Comparison of ENCODE assay signal across 19 mouse cellular contexts in genomic region chr15:102192271-102192812, GRCm38 (mm10). TPM values are rescaled to one million over a fixed set of nuclear protein-coding genes. Genes with fewer than 3 reads are reported as not detected.
DNase-seq lines count a peak whose midpoint lies in the region; ATAC-seq and TF ChIP-seq lines count a peak whose summit lies in the region.
"Had no signal": no experiment of that assay in that cellular context is flagged by ENCODE, and none has a peak within 500 bp of the region (broad histone marks: within the 10 kb centered on the region; RNA-seq: fewer than 3 reads in every experiment).

No protein-coding gene starts in this region.

- TF ChIP-seq CTCF in bone marrow macrophage, adult 2 months (IDR thresholded peaks at IDR 0.05; ENCODE audit: low read depth, low read length): no peak
- no peak for TF ChIP-seq CTCF in lung, postnatal 0 days (IDR thresholded peaks at IDR 0.05)

- no peak for DNase-seq in kidney, adult 18-20 months
- no peak for DNase-seq in liver, embryonic 13.5 days
- DNase-seq in gastrocnemius, postnatal 36 days: no peak
- DNase-seq in lung, postnatal 0 days (ENCODE audit: low spot score): no peak
- DNase-seq in testis, postnatal 14 days (ENCODE audit: low spot score): no peak
- DNase-seq: adrenal gland, postnatal 25 days; cerebellum, postnatal 25 days; gastrocnemius, postnatal 14 days; kidney, postnatal 36 days; left cerebral cortex, postnatal 4 days had no signal

- H3K4me3 ChIP-seq in kidney, embryonic 16.5 days (ENCODE audit: low read length): no peak overlapping the region
- H3K4me3 ChIP-seq in bone marrow macrophage, adult 2 months (ENCODE audit: insufficient read depth, low read length): peak overlapping the region; percentile 37
- no peak overlapping the region for H3K4me3 ChIP-seq in liver, embryonic 13.5 days (replicated peaks)
- no peak overlapping the region for H3K4me3 ChIP-seq in lung, postnatal 0 days (ENCODE audit: low read depth, low read length)
- H3K4me3 ChIP-seq: embryonic facial prominence, embryonic 13.5 days; heart, embryonic 15.5 days; hindbrain, embryonic 10.5 days; lung, embryonic 15.5 days had no signal

- no peak for TF ChIP-seq EP300 in lung, postnatal 0 days (IDR thresholded peaks at IDR 0.05)

- ATAC-seq in kidney, embryonic 16.5 days (ENCODE audit: low FRiP score, low TSS enrichment): no peak
- ATAC-seq in liver, embryonic 13.5 days (ENCODE audit: low read depth): no peak
- peak; percentile 32; the same call in 1 of the 2 replicates for ATAC-seq in neutrophil, adult 5-6 weeks (ENCODE audit: extremely low read depth, insufficient number of reproducible peaks, low FRiP score, poor library complexity, severe bottlenecking)
- no peak for ATAC-seq in lung, postnatal 0 days
- ATAC-seq: CD4-positive, CD25-positive, alpha-beta regulatory T cell, adult 4 months had no signal

- intact Hi-C loops in gastrocnemius, postnatal 36 days (cut with DNase I): no loop called here

- H3K4me1 ChIP-seq in kidney, embryonic 16.5 days (ENCODE audit: insufficient read depth, low read length): peaks cover 17% of the 10 kb centered on the region
- H3K4me1 ChIP-seq in bone marrow macrophage, adult 2 months (ENCODE audit: control insufficient read depth, insufficient read depth, low read length): peaks cover 37% of the 10 kb centered on the region
- peaks cover 48% of the 10 kb centered on the region for H3K4me1 ChIP-seq in liver, embryonic 13.5 days (replicated peaks)
- H3K4me1 ChIP-seq in lung, postnatal 0 days (ENCODE audit: insufficient read depth, low read depth, low read length): no peaks in the 10 kb centered on the region

- H3K27ac ChIP-seq in kidney, embryonic 16.5 days (ENCODE audit: low read length): 0 out of 2 replicates have a peak overlapping the region, but pooled peaks have one; percentile 4
- peak overlapping the region; percentile 95 for H3K27ac ChIP-seq in bone marrow macrophage, adult 2 months (ENCODE audit: insufficient read depth, low read depth, low read length)
- H3K27ac ChIP-seq in liver, embryonic 13.5 days: peak overlapping the region; percentile 68
- no peak overlapping the region for H3K27ac ChIP-seq in lung, postnatal 0 days (ENCODE audit: low read length)
- H3K27ac ChIP-seq: embryonic facial prominence, embryonic 13.5 days; heart, embryonic 15.5 days; hindbrain, embryonic 10.5 days; lung, embryonic 15.5 days had no signal

- no peak overlapping the region for H3K4me2 ChIP-seq in kidney, embryonic 16.5 days (replicated peaks; ENCODE audit: low read depth, low read length)
- H3K4me2 ChIP-seq in liver, embryonic 13.5 days: no peak overlapping the region
- H3K4me2 ChIP-seq in lung, postnatal 0 days (replicated peaks; ENCODE audit: low read depth, low read length): no peak overlapping the region
- H3K4me2 ChIP-seq: embryonic facial prominence, embryonic 13.5 days; heart, embryonic 15.5 days; lung, embryonic 15.5 days had no signal

- no peaks in the 10 kb centered on the region for H3K9me3 ChIP-seq in kidney, embryonic 16.5 days (ENCODE audit: low read length)
- H3K9me3 ChIP-seq in liver, embryonic 13.5 days (replicated peaks): no peaks in the 10 kb centered on the region
- H3K9me3 ChIP-seq in lung, postnatal 0 days (ENCODE audit: low read length): no peaks in the 10 kb centered on the region
- H3K9me3 ChIP-seq: embryonic facial prominence, embryonic 13.5 days; heart, embryonic 15.5 days; hindbrain, embryonic 10.5 days; lung, embryonic 15.5 days had no signal

- no peaks in the 10 kb centered on the region for H3K36me3 ChIP-seq in kidney, embryonic 16.5 days (ENCODE audit: insufficient read depth, low read length)
- no peaks in the 10 kb centered on the region for H3K36me3 ChIP-seq in liver, embryonic 13.5 days
- H3K36me3 ChIP-seq in lung, postnatal 0 days (ENCODE audit: insufficient read depth, low read length): no peaks in the 10 kb centered on the region
- H3K36me3 ChIP-seq: heart, embryonic 15.5 days; lung, embryonic 15.5 days had no signal

- H3K27me3 ChIP-seq in kidney, embryonic 16.5 days (ENCODE audit: insufficient read depth, low read length): no peaks in the 10 kb centered on the region
- no peaks in the 10 kb centered on the region for H3K27me3 ChIP-seq in liver, embryonic 13.5 days
- no peaks in the 10 kb centered on the region for H3K27me3 ChIP-seq in lung, postnatal 0 days (replicated peaks; ENCODE audit: insufficient read depth, low read length)
- H3K27me3 ChIP-seq: embryonic facial prominence, embryonic 13.5 days; heart, embryonic 15.5 days; lung, embryonic 15.5 days had no signal

- 71% methylated on average over 7 of the region's 7 CpGs for WGBS in kidney, embryonic 16.5 days
- WGBS in liver, embryonic 13.5 days (ENCODE audit: insufficient replicate concordance): 36% methylated on average over 7 of the region's 7 CpGs
- 55% methylated on average over 7 of the region's 7 CpGs for WGBS in lung, postnatal 0 days

- H3K9ac ChIP-seq in kidney, embryonic 16.5 days (replicated peaks; ENCODE audit: low read length): 0 out of 2 replicates have a peak overlapping the region, but pooled peaks have one; percentile 11
- H3K9ac ChIP-seq in liver, embryonic 13.5 days: no peak overlapping the region
- H3K9ac ChIP-seq in lung, postnatal 0 days (replicated peaks; ENCODE audit: low read depth): no peak overlapping the region
- H3K9ac ChIP-seq: heart, embryonic 15.5 days; lung, embryonic 15.5 days had no signal

- TF ChIP-seq POLR2A in bone marrow macrophage, adult 2 months (IDR thresholded peaks at IDR 0.05; ENCODE audit: borderline replicate concordance, low read depth, low read length): no peak

RNA-seq across cellular contexts. Expression of gene Zfp740, which starts 10.7 kb away (rescaled TPM):
- polyA plus RNA-seq in kidney, embryonic 16.5 days (2015; fragmentation: Nextera tagmentation; extraction: Ambion mirVana): 82.1 and 88.7 TPM in 2 replicates
- polyA plus RNA-seq in bone marrow macrophage, adult 2 months (2012; ENCODE audit: insufficient read depth, insufficient read length, missing spikeins): 71.6 and 79.5 TPM in 2 replicates
- 14.8 and 21.8 TPM in 2 replicates for polyA plus RNA-seq in liver, embryonic 13.5 days (2015; fragmentation: Nextera tagmentation; extraction: Ambion mirVana)
- 118 and 120 TPM in 2 replicates for total RNA-seq in neutrophil, adult 5-6 weeks (2017)
- 10 to 100 TPM; 24.3 to 26.6 TPM for total RNA-seq in gastrocnemius, postnatal 36 days (2021)
- polyA plus RNA-seq in lung, postnatal 0 days (2015; fragmentation: Nextera tagmentation; extraction: Ambion mirVana): 31.9 and 33.9 TPM in 2 replicates

RNA-seq across cellular contexts. Expression of gene Csad, which starts 12.2 kb away (rescaled TPM):
- 131 and 153 TPM in 2 replicates for polyA plus RNA-seq in kidney, embryonic 16.5 days (2015; fragmentation: Nextera tagmentation; extraction: Ambion mirVana)
- polyA plus RNA-seq in bone marrow macrophage, adult 2 months (2012; ENCODE audit: insufficient read depth, insufficient read length, missing spikeins): 60.4 and 60.5 TPM in 2 replicates
- polyA plus RNA-seq in liver, embryonic 13.5 days (2015; fragmentation: Nextera tagmentation; extraction: Ambion mirVana): 20.8 and 22.0 TPM in 2 replicates
- 47.6 and 56.0 TPM in 2 replicates for total RNA-seq in neutrophil, adult 5-6 weeks (2017)
- 1 to 10 TPM; 7.5 to 7.6 TPM for total RNA-seq in gastrocnemius, postnatal 36 days (2021)
- 71.0 and 76.9 TPM in 2 replicates for polyA plus RNA-seq in lung, postnatal 0 days (2015; fragmentation: Nextera tagmentation; extraction: Ambion mirVana)

RNA-seq across cellular contexts. Expression of gene Itgb7, which starts 39.4 kb away (rescaled TPM):
- polyA plus RNA-seq in kidney, embryonic 16.5 days (2015; fragmentation: Nextera tagmentation; extraction: Ambion mirVana): 1.4 and 1.9 TPM in 2 replicates
- 32.3 and 35.8 TPM in 2 replicates for polyA plus RNA-seq in bone marrow macrophage, adult 2 months (2012; ENCODE audit: insufficient read depth, insufficient read length, missing spikeins)
- 5.5 and 6.5 TPM in 2 replicates for polyA plus RNA-seq in liver, embryonic 13.5 days (2015; fragmentation: Nextera tagmentation; extraction: Ambion mirVana)
- 338 and 351 TPM in 2 replicates for total RNA-seq in neutrophil, adult 5-6 weeks (2017)
- 1 to 10 TPM in 1 of 2 experiments, under 1 TPM in 1; 0.69 to 1.3 TPM for total RNA-seq in gastrocnemius, postnatal 36 days (2021)
- 3.6 and 4.3 TPM in 2 replicates for polyA plus RNA-seq in lung, postnatal 0 days (2015; fragmentation: Nextera tagmentation; extraction: Ambion mirVana)

RNA-seq across cellular contexts. Expression of gene Soat2, which starts 42.0 kb away (rescaled TPM):
- polyA plus RNA-seq in kidney, embryonic 16.5 days (2015; fragmentation: Nextera tagmentation; extraction: Ambion mirVana): 0.40 and 0.41 TPM in 2 replicates
- polyA plus RNA-seq in bone marrow macrophage, adult 2 months (2012; ENCODE audit: insufficient read depth, insufficient read length, missing spikeins): 0.50 TPM in 1 of 2 replicates, not detected in the other
- polyA plus RNA-seq in liver, embryonic 13.5 days (2015; fragmentation: Nextera tagmentation; extraction: Ambion mirVana): 31.0 and 31.3 TPM in 2 replicates
- 13.3 and 14.4 TPM in 2 replicates for total RNA-seq in neutrophil, adult 5-6 weeks (2017)
- total RNA-seq in gastrocnemius, postnatal 36 days (2021): under 1 TPM in 1 of 2 experiments, not detected in 1; 0.15 TPM
- 0.08 and 0.16 TPM in 2 replicates for polyA plus RNA-seq in lung, postnatal 0 days (2015; fragmentation: Nextera tagmentation; extraction: Ambion mirVana)
- total RNA-seq: layer of hippocampus, postnatal 14 days; left cerebral cortex, postnatal 4 days had no signal
- polyA plus RNA-seq: embryonic facial prominence, embryonic 13.5 days had no signal

RNA-seq across cellular contexts. Expression of gene Igfbp6, which starts 48.2 kb away (rescaled TPM):
- polyA plus RNA-seq in kidney, embryonic 16.5 days (2015; fragmentation: Nextera tagmentation; extraction: Ambion mirVana): 33.0 and 33.9 TPM in 2 replicates
- polyA plus RNA-seq in bone marrow macrophage, adult 2 months (2012; ENCODE audit: insufficient read depth, insufficient read length, missing spikeins): not detected in 2 replicates
- polyA plus RNA-seq in liver, embryonic 13.5 days (2015; fragmentation: Nextera tagmentation; extraction: Ambion mirVana): 1.1 and 1.2 TPM in 2 replicates
- 4.7 and 6.5 TPM in 2 replicates for total RNA-seq in neutrophil, adult 5-6 weeks (2017)
- 10 to 100 TPM; 42.6 TPM for total RNA-seq in gastrocnemius, postnatal 36 days (2021)
- 109 and 123 TPM in 2 replicates for polyA plus RNA-seq in lung, postnatal 0 days (2015; fragmentation: Nextera tagmentation; extraction: Ambion mirVana)
- polyA plus RNA-seq: hindbrain, embryonic 10.5 days had no signal
